Mouse (Mus musculus) limb, embryonic 15.5 days (tissue): ENCODE results near the gene Lhfpl3. TPM values are rescaled to one million over a fixed set of nuclear protein-coding genes. Genes with fewer than 3 reads are reported as not detected.

ENCODE experiments used
- ATAC-seq: fragments of 200-750 bp; cut with Nextera tagmentation; 2 replicates; pipeline ENCODE4 v1.8.0; 2017; ENCODE audit warnings: low read depth, moderate TSS enrichment; ENCODE audit not compliant: insufficient number of reproducible peaks, low FRiP score, low TSS enrichment
- H3K27ac ChIP-seq: fragments of 300-500 bp; sonication (generic); 2 replicates; pipeline ENCODE4 v1.5.1; 2015; ENCODE audit warnings: moderate library complexity, mild to moderate bottlenecking, inconsistent platforms
- H3K27me3 ChIP-seq: fragments of 300-500 bp; sonication (generic); 2 replicates; pipeline ENCODE4 v1.6.1; 2015; ENCODE audit warnings: inconsistent platforms
- H3K36me3 ChIP-seq: fragments of 300-500 bp; sonication (generic); 2 replicates; pipeline ENCODE4 v1.6.1; 2015; ENCODE audit warnings: inconsistent platforms
- H3K4me1 ChIP-seq: fragments of 300-500 bp; sonication (generic); 2 replicates; pipeline ENCODE4 v1.6.1; 2015; ENCODE audit warnings: inconsistent platforms
- H3K4me2 ChIP-seq: fragments of 300-500 bp; sonication (generic); 2 replicates; pipeline ENCODE4 v1.6.1; 2015; ENCODE audit warnings: mild to moderate bottlenecking, inconsistent platforms
- H3K4me3 ChIP-seq: fragments of 300-500 bp; sonication (generic); 2 replicates; pipeline ENCODE4 v1.5.1; 2015; ENCODE audit warnings: mild to moderate bottlenecking, inconsistent platforms
- H3K9ac ChIP-seq: fragments of 300-500 bp; sonication (generic); 2 replicates; pipeline ENCODE4 v1.6.1; 2015; ENCODE audit warnings: inconsistent platforms
- H3K9me3 ChIP-seq: fragments of 300-500 bp; sonication (generic); 2 replicates; pipeline ENCODE4 v1.6.1; 2016; ENCODE audit warnings: inconsistent platforms
- WGBS: fragments of 180-500 bp; shearing (Covaris S2); methylation state at CpG from one replicate; pipeline ENCODE4 v1.1.7; 2015; 5-methylcytosine and 5-hydroxymethylcytosine counted together
- microRNA-seq: library from miRNA; unstranded; fragments of <30 nt; microRNA quantifications from one replicate; pipeline ENCODE4, GENCODE M21; 2016
- polyA plus RNA-seq: library from polyadenylated mRNA; unstranded; fragments of >200 nt; fragmentation: Nextera tagmentation; extraction: Ambion mirVana; gene quantifications from 2 replicates; pipeline ENCODE4 v1.2.1, GENCODE M21; 2015

Gene Lhfpl3
- polyA plus RNA-seq, 1 experiment from 2014 or later = 0.47 TPM

- 43% methylated on average over 9 of the region's 9 CpGs for WGBS
- Histone ChIP-seq H3K27me3 (no peaks in the 10 kb centered on the region), H3K4me2 (no peak overlapping the region), H3K9ac (no peak overlapping the region), H3K4me3 (no peak overlapping the region), H3K36me3 (no peaks in the 10 kb centered on the region), H3K27ac (no peak overlapping the region), H3K4me1 (peaks cover 12% of the 10 kb centered on the region; the same call in 1 of the 2 replicates), H3K9me3 (no peaks in the 10 kb centered on the region)
- no peak for ATAC-seq
These were observed 504.3 kb downstream of the Lhfpl3 start for GRCm38 (mm10) chr5:23249896-23250875.

DNA sequence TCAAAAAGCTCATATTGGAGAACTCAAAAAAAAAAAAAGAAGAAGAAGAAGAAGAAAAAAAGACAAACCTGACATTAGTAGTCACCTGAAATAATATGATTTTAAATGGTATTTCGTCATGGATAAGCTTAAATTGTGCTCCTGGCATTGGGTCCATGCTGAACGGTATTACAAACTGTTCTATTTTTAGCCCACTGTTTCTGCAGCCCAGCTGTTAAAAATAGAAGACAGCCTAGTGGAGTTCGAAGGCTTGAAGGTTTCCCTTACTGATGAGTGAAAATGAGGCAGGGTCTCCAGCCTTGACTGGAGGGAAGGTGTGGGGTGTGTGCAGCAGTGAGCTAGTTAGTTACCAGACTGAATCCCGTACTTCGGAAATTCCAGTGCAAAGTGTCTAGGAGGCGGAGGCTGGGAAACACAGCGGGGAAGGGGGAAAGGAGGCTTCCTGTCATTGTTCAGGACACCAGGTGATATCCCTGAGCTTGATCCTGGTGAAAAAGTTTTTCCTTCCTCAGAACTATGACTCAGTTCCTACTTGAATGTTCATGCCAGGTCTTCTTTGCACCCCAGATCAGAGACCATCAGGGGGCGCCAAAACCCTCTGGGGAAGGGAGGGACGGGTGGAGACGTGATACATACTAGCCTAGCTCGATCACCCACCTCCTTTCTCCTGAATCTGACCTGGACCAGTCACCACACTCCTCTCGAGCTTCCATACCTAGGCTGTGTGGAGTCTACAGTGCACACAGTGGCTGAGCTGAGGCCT, 505.8 kb downstream of the Lhfpl3 start:
- Histone ChIP-seq H3K27me3 (no peaks in the 10 kb centered on the region), H3K4me3 (no peak overlapping the region), H3K36me3 (no peaks in the 10 kb centered on the region), H3K9me3 (no peaks in the 10 kb centered on the region), H3K9ac (no peak overlapping the region), H3K4me2 (no peak overlapping the region), H3K4me1 (peaks cover 12% of the 10 kb centered on the region; the same call in 1 of the 2 replicates), H3K27ac (peak overlapping the region; percentile 43; the same call in 1 of the 2 replicates)
- WGBS = 27% methylated on average over 12 of the region's 12 CpGs
- ATAC-seq = no peak

DNA sequence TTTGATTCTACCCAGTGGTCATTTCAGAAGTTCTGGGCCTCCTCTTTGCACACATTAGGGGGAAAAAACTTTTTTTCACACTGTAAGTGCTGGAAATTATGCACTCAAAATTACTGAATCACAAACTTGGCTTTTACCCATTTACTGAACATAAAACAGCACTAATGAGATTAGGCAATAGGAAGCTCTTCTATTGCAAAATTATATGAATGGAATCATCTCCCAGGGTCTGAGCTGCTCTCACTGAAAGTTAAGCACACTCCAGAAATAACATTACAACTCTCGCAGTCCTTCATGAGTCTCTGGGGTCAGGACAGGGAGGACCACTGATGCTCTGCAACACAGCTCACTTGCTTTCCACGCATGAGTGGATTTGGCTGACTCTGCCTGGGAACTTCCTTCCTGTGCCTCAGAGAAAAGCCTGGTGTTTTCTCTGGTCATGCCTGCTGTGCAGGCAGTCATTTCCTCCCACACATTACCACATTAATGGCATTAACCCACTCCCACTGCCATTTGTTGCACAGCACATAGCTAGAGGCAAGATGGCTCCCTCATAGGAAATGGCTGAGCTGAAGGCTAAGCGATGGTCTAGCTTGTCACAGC, 510.1 kb downstream of the Lhfpl3 start:
- no peak for ATAC-seq
- no peak overlapping the region for H3K4me2 ChIP-seq
- 47% methylated on average over 3 of the region's 3 CpGs for WGBS

DNA sequence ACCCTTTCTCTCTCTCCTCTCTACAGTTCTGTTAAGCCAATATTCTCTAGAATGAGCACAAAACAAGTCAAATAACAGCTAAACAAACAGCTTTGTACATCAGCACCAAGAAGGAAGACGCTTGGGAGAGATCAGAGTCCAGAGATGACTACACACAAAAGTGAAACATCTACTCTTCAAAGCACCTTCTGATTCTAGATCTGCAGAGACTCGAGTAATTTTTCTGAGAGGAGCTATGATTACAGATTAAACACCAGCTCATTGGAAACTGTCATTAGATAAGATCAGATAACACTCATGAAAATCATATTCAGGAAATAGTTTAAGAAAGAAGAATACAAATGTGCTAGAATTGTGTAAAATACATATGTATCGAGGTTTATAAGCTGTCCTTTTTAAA, 527.5 kb downstream of the Lhfpl3 start:
- Histone ChIP-seq H3K4me3 (no peak overlapping the region), H3K4me2 (no peak overlapping the region), H3K9me3 (no peaks in the 10 kb centered on the region), H3K27me3 (no peaks in the 10 kb centered on the region), H3K4me1 (no peaks in the 10 kb centered on the region), H3K27ac (no peak overlapping the region), H3K36me3 (no peaks in the 10 kb centered on the region), H3K9ac (no peak overlapping the region)
- ATAC-seq = no peak
- WGBS = 74% methylated on average over 3 of the region's 3 CpGs

More for the DNA sequence above, 510.1 kb downstream of the Lhfpl3 start:
- no peaks in the 10 kb centered on the region for H3K36me3 ChIP-seq
- peaks cover 7% of the 10 kb centered on the region; the same call in 1 of the 2 replicates for H3K4me1 ChIP-seq
- H3K9me3 ChIP-seq = no peaks in the 10 kb centered on the region
- H3K27me3 ChIP-seq = no peaks in the 10 kb centered on the region
- no peak overlapping the region for H3K9ac ChIP-seq
- H3K4me3 ChIP-seq = no peak overlapping the region
- H3K27ac ChIP-seq = no peak overlapping the region

GRCm38 (mm10) chr5:23279364-23279763, 533.5 kb downstream of the Lhfpl3 start:
- Histone ChIP-seq H3K4me1 (no peaks in the 10 kb centered on the region), H3K36me3 (no peaks in the 10 kb centered on the region), H3K9me3 (no peaks in the 10 kb centered on the region), H3K27me3 (no peaks in the 10 kb centered on the region), H3K27ac (no peak overlapping the region), H3K9ac (no peak overlapping the region), H3K4me2 (no peak overlapping the region), H3K4me3 (no peak overlapping the region)
- ATAC-seq = no peak
- WGBS = 77% methylated on average over 7 of the region's 7 CpGs

- Histone ChIP-seq H3K9me3 (no peaks in the 10 kb centered on the region), H3K27me3 (no peaks in the 10 kb centered on the region), H3K4me3 (no peak overlapping the region), H3K36me3 (no peaks in the 10 kb centered on the region), H3K4me1 (no peaks in the 10 kb centered on the region), H3K27ac (no peak overlapping the region), H3K9ac (no peak overlapping the region), H3K4me2 (no peak overlapping the region)
- no peak for ATAC-seq
- WGBS = 24% methylated on average over 3 of the region's 3 CpGs
These were observed 539.0 kb downstream of the Lhfpl3 start for GRCm38 (mm10) chr5:23284884-23285283.

- Histone ChIP-seq H3K27me3 (no peaks in the 10 kb centered on the region), H3K4me1 (no peaks in the 10 kb centered on the region), H3K9me3 (no peaks in the 10 kb centered on the region), H3K9ac (no peak overlapping the region), H3K4me3 (no peak overlapping the region), H3K36me3 (no peaks in the 10 kb centered on the region), H3K4me2 (no peak overlapping the region), H3K27ac (no peak overlapping the region)
- no peak for ATAC-seq
These were observed 543.3 kb downstream of the Lhfpl3 start for GRCm38 (mm10) chr5:23289149-23289548.

Small RNA genes lying within 50 kb of the gene (microRNA-seq; reads per million reads assigned to microRNA genes)
- gene Gm28022 = not detected
- gene Gm44363 = not detected

Other genes starting within 250 kb of the Lhfpl3 start
- gene Orc5, start 195.6 kb upstream of the Lhfpl3 start, polyA plus RNA-seq = 32.9 and 33.7 TPM in 2 replicates